Mouse (Mus musculus): ENCODE results near the gene Otop1.

- no peak for TF ChIP-seq GATA1 (IDR thresholded peaks at IDR 0.05; ENCODE audit: borderline replicate concordance, low read length)
- no peak for TF ChIP-seq FLI1 (IDR thresholded peaks at IDR 0.05; ENCODE audit: low read length)
These were observed 33.8 kb upstream of the Otop1 start for GRCm38 (mm10) chr5:38241966-38242365.
